Mouse (Mus musculus) limb, embryonic 15.5 days (tissue): Measurements from ENCODE around the gene Itga8. TPM values are rescaled to one million over a fixed set of nuclear protein-coding genes. Genes with fewer than 3 reads are reported as not detected.

Experiments
- ATAC-seq: fragments of 200-750 bp; cut with Nextera tagmentation; 2 replicates; pipeline ENCODE4 v1.8.0; 2017; ENCODE audit warnings: low read depth, moderate TSS enrichment; ENCODE audit not compliant: insufficient number of reproducible peaks, low FRiP score, low TSS enrichment
- H3K27ac ChIP-seq: fragments of 300-500 bp; sonication (generic); 2 replicates; pipeline ENCODE4 v1.5.1; 2015; ENCODE audit warnings: moderate library complexity, mild to moderate bottlenecking, inconsistent platforms
- H3K27me3 ChIP-seq: fragments of 300-500 bp; sonication (generic); 2 replicates; pipeline ENCODE4 v1.6.1; 2015; ENCODE audit warnings: inconsistent platforms
- H3K36me3 ChIP-seq: fragments of 300-500 bp; sonication (generic); 2 replicates; pipeline ENCODE4 v1.6.1; 2015; ENCODE audit warnings: inconsistent platforms
- H3K4me1 ChIP-seq: fragments of 300-500 bp; sonication (generic); 2 replicates; pipeline ENCODE4 v1.6.1; 2015; ENCODE audit warnings: inconsistent platforms
- H3K4me2 ChIP-seq: fragments of 300-500 bp; sonication (generic); 2 replicates; pipeline ENCODE4 v1.6.1; 2015; ENCODE audit warnings: mild to moderate bottlenecking, inconsistent platforms
- H3K4me3 ChIP-seq: fragments of 300-500 bp; sonication (generic); 2 replicates; pipeline ENCODE4 v1.5.1; 2015; ENCODE audit warnings: mild to moderate bottlenecking, inconsistent platforms
- H3K9ac ChIP-seq: fragments of 300-500 bp; sonication (generic); 2 replicates; pipeline ENCODE4 v1.6.1; 2015; ENCODE audit warnings: inconsistent platforms
- H3K9me3 ChIP-seq: fragments of 300-500 bp; sonication (generic); 2 replicates; pipeline ENCODE4 v1.6.1; 2016; ENCODE audit warnings: inconsistent platforms
- WGBS: fragments of 180-500 bp; shearing (Covaris S2); methylation state at CpG from one replicate; pipeline ENCODE4 v1.1.7; 2015; 5-methylcytosine and 5-hydroxymethylcytosine counted together
- polyA plus RNA-seq: library from polyadenylated mRNA; unstranded; fragments of >200 nt; fragmentation: Nextera tagmentation; extraction: Ambion mirVana; gene quantifications from 2 replicates; pipeline ENCODE4 v1.2.1, GENCODE M21; 2015

Gene Itga8
- polyA plus RNA-seq, 1 experiment from 2014 or later: 13.0 TPM

- Histone ChIP-seq H3K4me2 (no peak overlapping the region), H3K4me1 (peaks cover 17% of the 10 kb centered on the region), H3K9me3 (no peaks in the 10 kb centered on the region), H3K27ac (no peak overlapping the region), H3K36me3 (no peaks in the 10 kb centered on the region), H3K9ac (no peak overlapping the region), H3K27me3 (no peaks in the 10 kb centered on the region), H3K4me3 (no peak overlapping the region)
- ATAC-seq: no peak
- WGBS: 42% methylated on average over 8 of the region's 8 CpGs
Measured at GRCm38 (mm10) chr2:12292023-12292820, 9.5 kb downstream of the Itga8 start.

GRCm38 (mm10) chr2:12290235-12290634 lies 11.5 kb downstream of the Itga8 start:
- no peaks in the 10 kb centered on the region for H3K36me3 ChIP-seq
- no peak overlapping the region for H3K27ac ChIP-seq
- no peak overlapping the region for H3K4me2 ChIP-seq
- no peak overlapping the region for H3K9ac ChIP-seq
- WGBS: 59% methylated on average over 3 of the region's 3 CpGs
- H3K4me3 ChIP-seq: no peak overlapping the region
- peaks cover 17% of the 10 kb centered on the region for H3K4me1 ChIP-seq
- no peaks in the 10 kb centered on the region for H3K27me3 ChIP-seq
- no peaks in the 10 kb centered on the region for H3K9me3 ChIP-seq
- no peak for ATAC-seq

- H3K27me3 ChIP-seq: no peaks in the 10 kb centered on the region
- H3K27ac ChIP-seq: no peak overlapping the region
- no peak overlapping the region for H3K4me3 ChIP-seq
- WGBS: 78% methylated on average over 3 of the region's 3 CpGs
- no peaks in the 10 kb centered on the region for H3K36me3 ChIP-seq
- H3K4me2 ChIP-seq: no peak overlapping the region
- peaks cover 5% of the 10 kb centered on the region for H3K4me1 ChIP-seq
- ATAC-seq: no peak
- no peaks in the 10 kb centered on the region for H3K9me3 ChIP-seq
- H3K9ac ChIP-seq: no peak overlapping the region
Measured at GRCm38 (mm10) chr2:12287831-12288230, 13.9 kb downstream of the Itga8 start.

GRCm38 (mm10) chr2:12280664-12281063 lies 21.1 kb downstream of the Itga8 start:
- ATAC-seq: no peak
- WGBS: 89% methylated on average over 1 of the region's 1 CpGs
- Histone ChIP-seq H3K9ac (no peak overlapping the region), H3K4me2 (no peak overlapping the region), H3K4me3 (no peak overlapping the region), H3K27ac (no peak overlapping the region), H3K36me3 (no peaks in the 10 kb centered on the region), H3K4me1 (0 out of 2 replicates have a peak, but pooled peaks cover 3% of the 10 kb centered on the region), H3K9me3 (no peaks in the 10 kb centered on the region), H3K27me3 (no peaks in the 10 kb centered on the region)

GRCm38 (mm10) chr2:12279070-12279612 lies 22.6 kb downstream of the Itga8 start:
- H3K27me3 ChIP-seq: no peaks in the 10 kb centered on the region
- no peaks in the 10 kb centered on the region for H3K9me3 ChIP-seq
- 28% methylated on average over 4 of the region's 4 CpGs for WGBS
- no peak overlapping the region for H3K9ac ChIP-seq
- H3K4me2 ChIP-seq: no peak overlapping the region
- H3K36me3 ChIP-seq: no peaks in the 10 kb centered on the region
- no peak overlapping the region for H3K27ac ChIP-seq
- no peak overlapping the region for H3K4me3 ChIP-seq
- ATAC-seq: no peak
- H3K4me1 ChIP-seq: 0 out of 2 replicates have a peak, but pooled peaks cover 3% of the 10 kb centered on the region

- H3K9ac ChIP-seq: no peak overlapping the region
- WGBS: 75% methylated on average over 2 of the region's 2 CpGs
- no peak overlapping the region for H3K27ac ChIP-seq
- H3K36me3 ChIP-seq: no peaks in the 10 kb centered on the region
- H3K4me2 ChIP-seq: no peak overlapping the region
- H3K4me3 ChIP-seq: no peak overlapping the region
- no peaks in the 10 kb centered on the region for H3K9me3 ChIP-seq
- H3K4me1 ChIP-seq: no peaks in the 10 kb centered on the region
- no peaks in the 10 kb centered on the region for H3K27me3 ChIP-seq
- no peak for ATAC-seq
Measured at GRCm38 (mm10) chr2:12256635-12257317, 44.9 kb downstream of the Itga8 start.

- no peak overlapping the region for H3K27ac ChIP-seq
- H3K9ac ChIP-seq: no peak overlapping the region
- H3K9me3 ChIP-seq: no peaks in the 10 kb centered on the region
- no peak overlapping the region for H3K4me2 ChIP-seq
- WGBS: 54% methylated on average over 2 of the region's 2 CpGs
- no peaks in the 10 kb centered on the region for H3K27me3 ChIP-seq
- no peak overlapping the region for H3K4me3 ChIP-seq
- H3K36me3 ChIP-seq: no peaks in the 10 kb centered on the region
- ATAC-seq: no peak
- no peaks in the 10 kb centered on the region for H3K4me1 ChIP-seq
Measured at GRCm38 (mm10) chr2:12255901-12256300, 45.8 kb downstream of the Itga8 start.

GRCm38 (mm10) chr2:12235345-12235744 lies 66.4 kb downstream of the Itga8 start:
- no peak overlapping the region for H3K9ac ChIP-seq
- no peaks in the 10 kb centered on the region for H3K27me3 ChIP-seq
- no peak for ATAC-seq
- H3K4me3 ChIP-seq: no peak overlapping the region
- no peak overlapping the region for H3K4me2 ChIP-seq
- no peak overlapping the region for H3K27ac ChIP-seq
- no peaks in the 10 kb centered on the region for H3K9me3 ChIP-seq
- 86% methylated on average over 3 of the region's 3 CpGs for WGBS
- no peaks in the 10 kb centered on the region for H3K4me1 ChIP-seq
- H3K36me3 ChIP-seq: no peaks in the 10 kb centered on the region

- WGBS: 53% methylated on average over 2 of the region's 2 CpGs
- H3K36me3 ChIP-seq: no peaks in the 10 kb centered on the region
Measured at GRCm38 (mm10) chr2:12229721-12230120, 72.0 kb downstream of the Itga8 start.

GRCm38 (mm10) chr2:12228335-12228734 lies 73.4 kb downstream of the Itga8 start:
- no peaks in the 10 kb centered on the region for H3K36me3 ChIP-seq
- no peak for ATAC-seq
- no peaks in the 10 kb centered on the region for H3K4me1 ChIP-seq
- H3K27ac ChIP-seq: no peak overlapping the region
- no peak overlapping the region for H3K4me3 ChIP-seq
- H3K4me2 ChIP-seq: no peak overlapping the region
- H3K9ac ChIP-seq: no peak overlapping the region
- H3K27me3 ChIP-seq: no peaks in the 10 kb centered on the region
- 76% methylated on average over 3 of the region's 3 CpGs for WGBS
- no peaks in the 10 kb centered on the region for H3K9me3 ChIP-seq

More at GRCm38 (mm10) chr2:12229721-12230120, 72.0 kb downstream of the Itga8 start:
- no peak overlapping the region for H3K9ac ChIP-seq
- H3K27ac ChIP-seq: no peak overlapping the region
- no peak overlapping the region for H3K4me2 ChIP-seq
- no peaks in the 10 kb centered on the region for H3K27me3 ChIP-seq
- ATAC-seq: no peak
- H3K4me1 ChIP-seq: no peaks in the 10 kb centered on the region
- H3K4me3 ChIP-seq: no peak overlapping the region
- no peaks in the 10 kb centered on the region for H3K9me3 ChIP-seq

GRCm38 (mm10) chr2:12227243-12227642 lies 74.5 kb downstream of the Itga8 start:
- H3K9me3 ChIP-seq: no peaks in the 10 kb centered on the region
- WGBS: 47% methylated on average over 2 of the region's 2 CpGs
- no peaks in the 10 kb centered on the region for H3K36me3 ChIP-seq

GRCm38 (mm10) chr2:12226367-12226766 lies 75.4 kb downstream of the Itga8 start:
- H3K27me3 ChIP-seq: no peaks in the 10 kb centered on the region
- ATAC-seq: no peak
- no peak overlapping the region for H3K9ac ChIP-seq
- H3K4me2 ChIP-seq: no peak overlapping the region
- no peak overlapping the region for H3K27ac ChIP-seq
- H3K36me3 ChIP-seq: no peaks in the 10 kb centered on the region
- H3K4me1 ChIP-seq: 0 out of 2 replicates have a peak, but pooled peaks cover 4% of the 10 kb centered on the region
- H3K4me3 ChIP-seq: no peak overlapping the region
- WGBS: 71% methylated on average over 1 of the region's 1 CpGs
- no peaks in the 10 kb centered on the region for H3K9me3 ChIP-seq

More at GRCm38 (mm10) chr2:12227243-12227642, 74.5 kb downstream of the Itga8 start:
- no peak for ATAC-seq
- Histone ChIP-seq H3K9ac (no peak overlapping the region), H3K4me1 (no peaks in the 10 kb centered on the region), H3K4me2 (no peak overlapping the region), H3K27ac (no peak overlapping the region), H3K27me3 (no peaks in the 10 kb centered on the region), H3K4me3 (no peak overlapping the region)
